Mouse (Mus musculus): ENCODE data around the gene Elp4. TPM values are rescaled to one million over a fixed set of nuclear protein-coding genes. Genes with fewer than 3 reads are reported as not detected.
A peak's percentile ranks its signal among the peaks of the same experiment; 100 is the strongest.

Elp4 gene
- polyA plus RNA-seq, 1 experiment from 2014 or later = 28.2 TPM

DNA sequence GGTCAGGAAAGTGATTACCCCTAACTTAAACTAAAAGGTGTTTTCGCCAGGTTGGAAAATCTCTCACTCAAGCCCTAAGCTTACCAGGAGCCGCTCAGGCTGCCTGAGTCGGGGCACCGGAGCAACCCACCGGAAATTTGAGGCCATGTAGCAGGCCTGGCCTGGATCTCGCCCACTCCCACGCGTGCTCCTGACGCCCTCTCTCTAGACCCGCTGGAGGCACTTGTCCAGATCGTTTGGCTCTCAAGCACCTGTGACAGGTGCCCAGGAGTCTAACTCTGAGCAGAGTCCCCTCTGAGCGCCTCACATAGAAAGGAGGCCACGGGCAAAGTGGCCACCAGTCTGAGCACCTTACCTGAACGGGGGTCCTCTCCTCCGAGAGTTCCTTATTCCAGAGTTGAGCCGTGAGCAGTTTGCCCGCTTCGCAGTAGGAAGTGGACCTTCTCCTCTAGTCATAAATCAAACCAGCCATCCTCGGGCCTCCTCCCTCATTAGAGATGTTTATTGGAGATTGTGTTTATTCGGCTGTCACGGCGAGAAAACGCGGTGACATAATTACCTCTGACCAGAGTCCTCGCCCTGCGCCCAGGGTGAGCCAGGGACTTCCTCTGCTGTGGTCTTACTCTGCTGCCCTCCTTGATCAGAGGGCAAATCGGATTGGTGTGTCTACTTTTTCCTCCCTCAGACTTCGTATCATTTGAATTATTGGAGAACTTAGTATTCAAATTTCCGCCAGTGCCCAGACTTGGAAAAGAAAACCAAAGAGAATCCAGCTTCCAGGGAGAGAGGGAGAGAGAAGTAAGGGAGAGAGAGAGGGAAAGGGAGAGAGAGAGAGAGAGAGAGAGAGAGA is 234.3 kb downstream of the Elp4 start:
- H3K9ac ChIP-seq (ENCODE audit: low read depth, low read length) = no peak overlapping the region
- ATAC-seq (replicated peaks; ENCODE audit: low FRiP score) = no peak
- H3K4me2 ChIP-seq = no peak overlapping the region
- 3% methylated on average over 29 of the region's 29 CpGs for WGBS
- no peak for DNase-seq (ENCODE audit: low spot score)
- H3K4me1 ChIP-seq (replicated peaks; ENCODE audit: control insufficient read depth, insufficient read depth, low read length) = peaks cover 9% of the 10 kb centered on the region
- no peak overlapping the region for H3K27ac ChIP-seq (ENCODE audit: low read depth, low read length)
- H3K27me3 ChIP-seq (replicated peaks; ENCODE audit: control insufficient read depth, insufficient read depth, low read length) = peaks cover 100% of the 10 kb centered on the region
- no peaks in the 10 kb centered on the region for H3K36me3 ChIP-seq (ENCODE audit: control insufficient read depth, insufficient read depth, low read length)
- H3K4me3 ChIP-seq (ENCODE audit: low read depth, low read length) = no peak overlapping the region
- no peaks in the 10 kb centered on the region for H3K9me3 ChIP-seq (ENCODE audit: control insufficient read depth, low read length)

DNA sequence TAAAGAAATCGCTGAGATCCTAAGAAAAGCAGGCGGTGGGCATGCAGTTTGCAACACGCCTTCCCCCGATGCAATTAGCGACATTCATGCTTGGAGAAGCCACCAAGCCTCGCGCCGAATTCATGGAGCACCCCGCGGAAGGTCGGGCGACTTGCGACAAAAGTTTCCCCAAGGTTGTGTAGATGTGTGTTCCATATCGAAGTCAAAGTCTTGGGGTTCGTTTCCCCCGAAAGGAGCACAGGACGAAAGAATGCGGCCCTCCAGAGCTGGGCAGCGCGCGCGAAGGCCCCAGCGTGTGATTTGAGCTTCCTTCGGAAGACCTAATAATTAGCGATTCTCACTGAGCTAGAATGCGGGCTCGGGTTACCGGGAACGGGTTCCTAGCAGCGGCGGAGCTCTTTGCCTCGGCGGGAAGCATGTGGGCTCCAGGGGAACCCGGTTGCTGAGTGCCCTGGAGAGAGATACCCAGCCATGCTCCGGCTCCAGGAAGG is 234.9 kb downstream of the Elp4 start:
- Histone ChIP-seq H3K4me1 (replicated peaks; ENCODE audit: control insufficient read depth, insufficient read depth, low read length) (peaks cover 4% of the 10 kb centered on the region), H3K9ac (ENCODE audit: low read depth, low read length) (no peak overlapping the region), H3K9me3 (ENCODE audit: control insufficient read depth, low read length) (no peaks in the 10 kb centered on the region), H3K4me2 (no peak overlapping the region), H3K4me3 (ENCODE audit: low read depth, low read length) (no peak overlapping the region), H3K36me3 (ENCODE audit: control insufficient read depth, insufficient read depth, low read length) (no peaks in the 10 kb centered on the region), H3K27ac (ENCODE audit: low read depth, low read length) (no peak overlapping the region), H3K27me3 (replicated peaks; ENCODE audit: control insufficient read depth, insufficient read depth, low read length) (peaks cover 100% of the 10 kb centered on the region)
- no peak for ATAC-seq (replicated peaks; ENCODE audit: low FRiP score)
- peak; percentile 49 for DNase-seq (ENCODE audit: low spot score)
- WGBS = 2% methylated on average over 35 of the region's 35 CpGs

DNA sequence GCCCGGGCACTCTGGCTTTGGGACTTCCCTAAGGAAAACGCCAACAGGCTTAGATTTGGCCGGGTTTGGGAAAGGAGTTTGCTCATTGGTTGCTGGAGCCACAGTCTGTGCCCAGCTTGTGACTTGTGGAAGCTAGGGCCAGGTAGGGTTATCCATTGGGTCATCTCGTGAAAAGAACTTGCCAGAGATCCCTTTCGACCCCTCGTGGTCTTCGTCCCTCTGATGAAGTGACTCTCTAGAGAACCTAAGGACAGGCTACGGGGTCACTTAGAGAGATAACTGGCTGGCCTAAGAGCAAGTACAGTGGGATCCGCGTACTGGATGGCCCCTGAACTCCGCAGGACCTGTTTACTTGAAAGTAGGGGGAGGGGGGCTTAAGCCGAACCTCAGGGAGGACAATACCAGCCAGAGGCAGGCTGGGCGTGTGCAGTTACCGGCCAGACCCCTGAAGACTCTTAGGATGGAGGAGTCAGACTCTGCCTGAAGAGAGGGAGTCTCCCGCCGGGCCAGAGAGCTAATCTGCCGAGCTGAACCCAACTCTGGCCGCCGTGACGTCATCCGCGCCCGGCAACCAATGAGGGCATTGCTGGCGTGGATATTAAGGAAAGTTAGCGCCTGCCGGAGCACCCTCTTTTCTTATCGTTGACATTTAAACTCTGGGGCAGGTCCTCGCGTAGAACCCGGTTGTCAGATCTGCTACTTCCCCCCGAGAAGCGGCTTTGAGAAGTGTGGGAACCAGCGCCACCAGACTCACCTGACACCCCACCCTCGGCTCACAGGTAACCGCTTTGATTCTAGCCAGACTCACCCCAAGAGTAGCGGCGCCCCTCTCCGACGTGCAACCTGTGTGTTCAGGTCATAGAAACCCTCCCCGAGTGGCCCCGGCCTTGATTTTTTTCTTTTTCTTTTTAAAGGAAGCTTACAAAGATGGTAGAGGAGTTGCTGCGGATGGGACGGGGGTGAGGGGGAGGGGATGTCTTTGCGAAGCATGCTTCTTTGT is 235.8 kb downstream of the Elp4 start, which contains the start of gene Pax6:
Gene Pax6, plus strand, starts transcription at position 630 of the 1,000 bp plus-strand sequence.
- H3K9me3 ChIP-seq (ENCODE audit: control insufficient read depth, low read length) = no peaks in the 10 kb centered on the region
- peaks cover 4% of the 10 kb centered on the region for H3K4me1 ChIP-seq (replicated peaks; ENCODE audit: control insufficient read depth, insufficient read depth, low read length)
- no peak within 1 kb of the TSS for H3K27ac ChIP-seq (ENCODE audit: low read depth, low read length)
- no peak for DNase-seq (ENCODE audit: low spot score)
- H3K4me3 ChIP-seq (ENCODE audit: low read depth, low read length) = peak within 1 kb of the TSS; percentile 10
- ATAC-seq (replicated peaks; ENCODE audit: low FRiP score) = no peak
- peak within 1 kb of the TSS; percentile 20; the same call in 1 of the 2 replicates for H3K4me2 ChIP-seq
- H3K36me3 ChIP-seq (ENCODE audit: control insufficient read depth, insufficient read depth, low read length) = no peaks in the 10 kb centered on the region
- no peak within 1 kb of the TSS for H3K9ac ChIP-seq (ENCODE audit: low read depth, low read length)
- 2% methylated on average over 44 of the region's 44 CpGs for WGBS
- H3K27me3 ChIP-seq (replicated peaks; ENCODE audit: control insufficient read depth, insufficient read depth, low read length) = peaks cover 100% of the 10 kb centered on the region

DNA sequence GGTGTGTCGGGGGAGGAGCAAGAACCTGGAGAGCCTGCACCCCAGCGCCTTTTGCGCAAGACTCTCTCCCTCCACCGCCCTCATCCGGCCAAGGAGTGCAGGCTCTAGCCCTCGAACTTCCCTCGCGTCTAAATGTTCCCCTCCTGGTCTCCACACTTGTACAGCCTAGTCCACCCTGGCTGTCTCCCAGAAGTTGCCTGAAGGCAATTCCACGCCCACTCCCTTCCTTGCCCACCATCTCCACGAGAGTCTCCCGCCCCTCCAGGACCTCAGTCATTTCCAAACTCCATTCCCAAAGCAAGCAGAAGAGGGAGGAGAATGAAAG is 236.8 kb downstream of the Elp4 start:
- Histone ChIP-seq H3K4me2 (no peak overlapping the region), H3K36me3 (ENCODE audit: control insufficient read depth, insufficient read depth, low read length) (no peaks in the 10 kb centered on the region), H3K4me3 (ENCODE audit: low read depth, low read length) (no peak overlapping the region), H3K4me1 (replicated peaks; ENCODE audit: control insufficient read depth, insufficient read depth, low read length) (peaks cover 4% of the 10 kb centered on the region; the same call in 1 of the 2 replicates), H3K27ac (ENCODE audit: low read depth, low read length) (no peak overlapping the region), H3K9ac (ENCODE audit: low read depth, low read length) (no peak overlapping the region), H3K27me3 (replicated peaks; ENCODE audit: control insufficient read depth, insufficient read depth, low read length) (peaks cover 100% of the 10 kb centered on the region), H3K9me3 (ENCODE audit: control insufficient read depth, low read length) (no peaks in the 10 kb centered on the region)
- 2% methylated on average over 11 of the region's 11 CpGs for WGBS
- no peak for ATAC-seq (replicated peaks; ENCODE audit: low FRiP score)
- DNase-seq (ENCODE audit: low spot score) = no peak

GRCm38 (mm10) chr2:105666763-105667625 is 237.4 kb downstream of the Elp4 start:
- 2% methylated on average over 41 of the region's 41 CpGs for WGBS
- no peak for DNase-seq (ENCODE audit: low spot score)

DNA sequence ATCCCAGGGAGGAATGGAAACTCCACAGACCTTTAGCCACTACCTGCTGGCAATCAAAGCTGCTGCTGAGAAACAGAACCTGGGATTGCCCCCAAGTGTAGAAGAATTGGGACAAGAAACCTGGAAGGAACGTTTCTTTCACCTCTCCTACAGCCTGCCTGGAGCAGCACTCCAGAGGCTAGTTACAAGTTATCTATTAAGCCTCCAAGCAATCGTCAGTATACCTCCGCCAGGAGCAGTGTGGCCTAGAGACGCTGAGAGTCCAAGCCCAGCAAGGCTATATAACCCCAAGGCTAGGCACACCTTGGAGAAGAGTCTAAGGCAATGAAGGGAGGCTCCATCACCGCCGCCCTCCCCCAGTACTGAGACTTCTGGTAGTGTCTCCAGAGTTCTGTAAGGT is 238.0 kb downstream of the Elp4 start:
- Histone ChIP-seq H3K27ac (ENCODE audit: low read depth, low read length) (no peak overlapping the region), H3K36me3 (ENCODE audit: control insufficient read depth, insufficient read depth, low read length) (no peaks in the 10 kb centered on the region), H3K4me3 (ENCODE audit: low read depth, low read length) (no peak overlapping the region), H3K4me1 (replicated peaks; ENCODE audit: control insufficient read depth, insufficient read depth, low read length) (peaks cover 4% of the 10 kb centered on the region; the same call in 1 of the 2 replicates), H3K27me3 (replicated peaks; ENCODE audit: control insufficient read depth, insufficient read depth, low read length) (peaks cover 100% of the 10 kb centered on the region), H3K9ac (ENCODE audit: low read depth, low read length) (no peak overlapping the region), H3K9me3 (ENCODE audit: control insufficient read depth, low read length) (no peaks in the 10 kb centered on the region), H3K4me2 (no peak overlapping the region)
- no peak for ATAC-seq (replicated peaks; ENCODE audit: low FRiP score)
- peak; percentile 28 for DNase-seq (ENCODE audit: low spot score)
- WGBS = under 1% methylated on average over 6 of the region's 6 CpGs

More at GRCm38 (mm10) chr2:105666763-105667625, 237.4 kb downstream of the Elp4 start:
- Histone ChIP-seq H3K9ac (ENCODE audit: low read depth, low read length) (no peak overlapping the region), H3K4me2 (no peak overlapping the region), H3K9me3 (ENCODE audit: control insufficient read depth, low read length) (no peaks in the 10 kb centered on the region), H3K36me3 (ENCODE audit: control insufficient read depth, insufficient read depth, low read length) (no peaks in the 10 kb centered on the region), H3K4me1 (replicated peaks; ENCODE audit: control insufficient read depth, insufficient read depth, low read length) (peaks cover 4% of the 10 kb centered on the region; the same call in 1 of the 2 replicates), H3K27ac (ENCODE audit: low read depth, low read length) (no peak overlapping the region), H3K4me3 (ENCODE audit: low read depth, low read length) (no peak overlapping the region), H3K27me3 (replicated peaks; ENCODE audit: control insufficient read depth, insufficient read depth, low read length) (peaks cover 100% of the 10 kb centered on the region)
- peak; percentile 35; the same call in 1 of the 2 replicates for ATAC-seq (replicated peaks; ENCODE audit: low FRiP score)

- Histone ChIP-seq H3K4me1 (replicated peaks; ENCODE audit: control insufficient read depth, insufficient read depth, low read length) (peaks cover 4% of the 10 kb centered on the region; the same call in 1 of the 2 replicates), H3K27ac (ENCODE audit: low read depth, low read length) (no peak overlapping the region), H3K4me2 (no peak overlapping the region), H3K9ac (ENCODE audit: low read depth, low read length) (no peak overlapping the region), H3K27me3 (replicated peaks; ENCODE audit: control insufficient read depth, insufficient read depth, low read length) (peaks cover 100% of the 10 kb centered on the region), H3K4me3 (ENCODE audit: low read depth, low read length) (no peak overlapping the region), H3K9me3 (ENCODE audit: control insufficient read depth, low read length) (no peaks in the 10 kb centered on the region), H3K36me3 (ENCODE audit: control insufficient read depth, insufficient read depth, low read length) (no peaks in the 10 kb centered on the region)
- ATAC-seq (replicated peaks; ENCODE audit: low FRiP score) = no peak
- no peak for DNase-seq (ENCODE audit: low spot score)
- WGBS = 14% methylated on average over 5 of the region's 5 CpGs
Measured at GRCm38 (mm10) chr2:105665491-105666250, 238.7 kb downstream of the Elp4 start.
